Mouse (Mus musculus) forebrain, embryonic 11.5 days (tissue): ENCODE data around the gene Krt88. TPM values are rescaled to one million over a fixed set of nuclear protein-coding genes. Genes with fewer than 3 reads are reported as not detected.

Experiments
- ATAC-seq: fragments of 200-750 bp; cut with Nextera tagmentation; replicated peaks from 2 replicates; pipeline ENCODE4 v1.8.0; 2017; ENCODE audit warnings: moderate TSS enrichment; ENCODE audit not compliant: low FRiP score
- DNase-seq: peaks from one replicate; pipeline ENCODE4 v3.0.0-alpha.2; 2017; ENCODE audit warnings: low spot score
- H3K27ac ChIP-seq: fragments of 300-500 bp; sonication (generic); 2 replicates; pipeline ENCODE4 v1.5.1; 2014; ENCODE audit warnings: low read depth, low read length
- H3K27me3 ChIP-seq: fragments of 300-500 bp; sonication (generic); 2 replicates; pipeline ENCODE4 v1.6.1; 2014; ENCODE audit warnings: mild to moderate bottlenecking, low read length, mixed read lengths; ENCODE audit not compliant: control insufficient read depth, insufficient read depth
- H3K36me3 ChIP-seq: fragments of 300-500 bp; sonication (generic); 2 replicates; pipeline ENCODE4 v1.6.1; 2014; ENCODE audit warnings: mild to moderate bottlenecking, low read length, moderate library complexity, mixed read lengths; ENCODE audit not compliant: control insufficient read depth, insufficient read depth
- H3K4me1 ChIP-seq: fragments of 300-500 bp; sonication (generic); replicated peaks from 2 replicates; pipeline ENCODE4 v1.6.1; 2014; ENCODE audit warnings: low read length, mixed read lengths; ENCODE audit not compliant: control insufficient read depth, insufficient read depth
- H3K4me2 ChIP-seq: fragments of 300-500 bp; sonication (generic); 2 replicates; pipeline ENCODE4 v1.6.1; 2014; ENCODE audit warnings: low read depth, mild to moderate bottlenecking, low read length, moderate library complexity, mixed read lengths; ENCODE audit not compliant: severe bottlenecking
- H3K4me3 ChIP-seq: fragments of 300-500 bp; sonication (generic); 2 replicates; pipeline ENCODE4 v1.5.1; 2014; ENCODE audit warnings: low read depth, low read length
- H3K9ac ChIP-seq: fragments of 300-500 bp; sonication (generic); 2 replicates; pipeline ENCODE4 v1.6.1; 2014; ENCODE audit warnings: low read length
- H3K9me3 ChIP-seq: fragments of 300-500 bp; sonication (generic); 2 replicates; pipeline ENCODE4 v1.6.1; 2016; ENCODE audit warnings: low read length, mixed read lengths; ENCODE audit not compliant: control insufficient read depth
- WGBS: fragments of 180-500 bp; shearing (Covaris S2); extraction: QIAGEN DNeasy Blood & Tissue Kit; methylation state at CpG from one replicate; pipeline ENCODE4 v1.1.7; 2014; 5-methylcytosine and 5-hydroxymethylcytosine counted together
- polyA plus RNA-seq: library from polyadenylated mRNA; unstranded; fragments of >200 nt; fragmentation: Nextera tagmentation; extraction: Ambion mirVana; gene quantifications from 2 replicates; pipeline ENCODE4 v1.2.1, GENCODE M21; 2014

The Krt88 gene
- polyA plus RNA-seq, 1 experiment from 2014 or later: not detected

- Histone ChIP-seq H3K27ac (no peak overlapping the region), H3K36me3 (no peaks in the 10 kb centered on the region), H3K9ac (no peak overlapping the region), H3K9me3 (no peaks in the 10 kb centered on the region), H3K4me3 (no peak overlapping the region), H3K4me1 (no peaks in the 10 kb centered on the region; the same call in 1 of the 2 replicates), H3K4me2 (no peak overlapping the region), H3K27me3 (no peaks in the 10 kb centered on the region)
- WGBS: 52% methylated on average over 16 of the region's 16 CpGs
- ATAC-seq: no peak
- no peak for DNase-seq
Measured at GRCm38 (mm10) chr15:101458361-101458930, 10.9 kb downstream of the Krt88 start.

GRCm38 (mm10) chr15:101459283-101459682 is 11.7 kb downstream of the Krt88 start:
- no peak overlapping the region for H3K27ac ChIP-seq
- no peaks in the 10 kb centered on the region; the same call in 1 of the 2 replicates for H3K4me1 ChIP-seq
- 87% methylated on average over 14 of the region's 14 CpGs for WGBS
- DNase-seq: no peak
- H3K9me3 ChIP-seq: no peaks in the 10 kb centered on the region
- no peak overlapping the region for H3K4me2 ChIP-seq
- H3K9ac ChIP-seq: no peak overlapping the region
- ATAC-seq: no peak
- H3K36me3 ChIP-seq: no peaks in the 10 kb centered on the region
- no peaks in the 10 kb centered on the region for H3K27me3 ChIP-seq
- H3K4me3 ChIP-seq: no peak overlapping the region

- H3K4me2 ChIP-seq: no peak within 1 kb of the TSS
- no peak within 1 kb of the TSS for H3K27ac ChIP-seq
- H3K4me3 ChIP-seq: no peak within 1 kb of the TSS
- no peaks in the 10 kb centered on the region; the same call in 1 of the 2 replicates for H3K4me1 ChIP-seq
- H3K27me3 ChIP-seq: no peaks in the 10 kb centered on the region
- H3K9me3 ChIP-seq: no peaks in the 10 kb centered on the region
- no peaks in the 10 kb centered on the region for H3K36me3 ChIP-seq
- WGBS: 87% methylated on average over 13 of the region's 13 CpGs
- DNase-seq (no peak), ATAC-seq (no peak)
- no peak within 1 kb of the TSS for H3K9ac ChIP-seq
Measured at GRCm38 (mm10) chr15:101463651-101464050, 16.1 kb downstream of the Krt88 start, which contains the start of gene Krt81. Krt81 (minus strand) TSS chr15:101463751.

GRCm38 (mm10) chr15:101469093-101469492 is 21.5 kb downstream of the Krt88 start:
- no peak overlapping the region for H3K4me2 ChIP-seq
- DNase-seq (no peak), ATAC-seq (no peak)
- H3K9ac ChIP-seq: no peak overlapping the region
- no peaks in the 10 kb centered on the region for H3K9me3 ChIP-seq
- WGBS: 87% methylated on average over 4 of the region's 4 CpGs
- H3K4me3 ChIP-seq: no peak overlapping the region
- no peak overlapping the region for H3K27ac ChIP-seq
- no peaks in the 10 kb centered on the region for H3K27me3 ChIP-seq
- H3K4me1 ChIP-seq: no peaks in the 10 kb centered on the region
- no peaks in the 10 kb centered on the region for H3K36me3 ChIP-seq

- Histone ChIP-seq H3K4me3 (no peak within 1 kb of the TSS), H3K4me2 (no peak within 1 kb of the TSS), H3K9ac (no peak within 1 kb of the TSS), H3K36me3 (no peaks in the 10 kb centered on the region), H3K9me3 (no peaks in the 10 kb centered on the region), H3K27ac (no peak within 1 kb of the TSS), H3K27me3 (no peaks in the 10 kb centered on the region), H3K4me1 (no peaks in the 10 kb centered on the region)
- WGBS: 33% methylated on average over 10 of the region's 10 CpGs
- DNase-seq (peak; percentile 77), ATAC-seq (no peak)
Measured at GRCm38 (mm10) chr15:101472952-101473528, 25.5 kb downstream of the Krt88 start, which contains the start of gene Krt86. Krt86 (plus strand) TSS chr15:101473478.

- WGBS: 9% methylated on average over 31 of the region's 31 CpGs
- Histone ChIP-seq H3K9me3 (no peaks in the 10 kb centered on the region), H3K9ac (peak overlapping the region; percentile 27; the same call in 1 of the 2 replicates), H3K27me3 (no peaks in the 10 kb centered on the region), H3K27ac (no peak overlapping the region), H3K4me1 (no peaks in the 10 kb centered on the region; the same call in 1 of the 2 replicates), H3K4me3 (peak overlapping the region; percentile 12; the same call in 1 of the 2 replicates), H3K36me3 (no peaks in the 10 kb centered on the region), H3K4me2 (peak overlapping the region; percentile 48)
- ATAC-seq: peak; percentile 39; the same call in 1 of the 2 replicates
- DNase-seq: peak; percentile 82
Measured at GRCm38 (mm10) chr15:101479007-101479665, 31.6 kb downstream of the Krt88 start.

- no peaks in the 10 kb centered on the region; the same call in 1 of the 2 replicates for H3K4me1 ChIP-seq
- H3K27ac ChIP-seq: no peak overlapping the region
- no peaks in the 10 kb centered on the region for H3K27me3 ChIP-seq
- DNase-seq (peak; percentile 54), ATAC-seq (no peak)
- H3K9ac ChIP-seq: peak overlapping the region; percentile 27; the same call in 1 of the 2 replicates
- no peaks in the 10 kb centered on the region for H3K9me3 ChIP-seq
- H3K36me3 ChIP-seq: no peaks in the 10 kb centered on the region
- peak overlapping the region; percentile 12; the same call in 1 of the 2 replicates for H3K4me3 ChIP-seq
- H3K4me2 ChIP-seq: peak overlapping the region; percentile 48
- 34% methylated on average over 11 of the region's 11 CpGs for WGBS
Measured at GRCm38 (mm10) chr15:101479666-101480060, 32.1 kb downstream of the Krt88 start.

GRCm38 (mm10) chr15:101482056-101482455 is 34.5 kb downstream of the Krt88 start:
- no peaks in the 10 kb centered on the region for H3K27me3 ChIP-seq
- no peak overlapping the region for H3K4me3 ChIP-seq
- ATAC-seq: no peak
- no peaks in the 10 kb centered on the region for H3K9me3 ChIP-seq
- no peaks in the 10 kb centered on the region for H3K36me3 ChIP-seq
- no peak for DNase-seq
- H3K4me2 ChIP-seq: no peak overlapping the region
- no peak overlapping the region for H3K9ac ChIP-seq
- no peak overlapping the region for H3K27ac ChIP-seq
- WGBS: 36% methylated on average over 4 of the region's 4 CpGs
- no peaks in the 10 kb centered on the region; the same call in 1 of the 2 replicates for H3K4me1 ChIP-seq
